Mouse (Mus musculus): ENCODE measurements around the gene Cdc42bpa.

DNA sequence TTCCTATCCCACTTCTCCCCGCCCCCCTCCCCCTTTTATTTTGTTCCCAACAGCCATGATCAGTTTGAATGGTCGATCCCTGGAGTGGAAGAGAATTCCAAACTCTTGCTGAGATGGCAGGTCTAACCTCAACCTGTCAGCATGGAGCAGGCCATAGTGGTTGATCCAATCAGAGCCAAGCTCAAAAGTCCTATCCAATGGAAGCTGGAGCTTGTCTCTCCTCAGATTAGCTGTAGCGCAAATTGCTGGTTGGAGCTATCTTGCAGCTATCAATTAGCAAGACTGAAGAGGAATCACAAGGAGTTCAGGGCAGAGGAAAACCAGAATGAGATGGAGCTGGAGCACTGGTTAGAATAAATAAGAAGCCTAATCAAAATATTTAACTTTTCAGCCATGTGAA is 248.1 kb downstream of the Cdc42bpa start:
- TF ChIP-seq POLR2A (IDR thresholded peaks at IDR 0.05; ENCODE audit: borderline replicate concordance, low read depth, low read length) = no peak
- no peak for TF ChIP-seq CTCF (IDR thresholded peaks at IDR 0.05; ENCODE audit: low read depth, low read length)
